Mouse (Mus musculus): ENCODE data around the gene Tmem269. TPM values are rescaled to one million over a fixed set of nuclear protein-coding genes. Genes with fewer than 3 reads are reported as not detected.

Gene Tmem269
- total RNA-seq, 1 experiment = not detected

- Histone ChIP-seq H3K4me3 (ENCODE audit: insufficient read depth in 1 of 2, low read depth in 1 of 2, low read length in 2 of 2, poor library complexity in 1 of 2, severe bottlenecking in 1 of 2) (peak overlapping the region; percentile 95 to 98), H3K9ac (ENCODE audit: insufficient read depth, low read depth, low read length, poor library complexity, severe bottlenecking) (peak overlapping the region; percentile 78), H3K27ac (ENCODE audit: insufficient read depth, low read depth, low read length, poor library complexity, severe bottlenecking) (no peak overlapping the region), H3K9me3 (ENCODE audit: control insufficient read depth, insufficient read depth, low read depth, low read length) (no peaks in the 10 kb centered on the region), H3K4me1 (ENCODE audit: control insufficient read depth in 2 of 2, insufficient read depth in 2 of 2, low read length in 2 of 2, poor library complexity in 1 of 2) (peaks cover 2% of the 10 kb centered on the region in 2 experiments; a peak in 2 of 4 replicates), H3K36me3 (ENCODE audit: control insufficient read depth, insufficient read depth, low read length, poor library complexity, severe bottlenecking) (no peaks in the 10 kb centered on the region; the same call in 1 of the 2 replicates)
- TF ChIP-seq ZC3H11A (IDR thresholded peaks at IDR 0.05; ENCODE audit: borderline replicate concordance, low read depth, low read length) (no peak), ZNF384 (IDR thresholded peaks at IDR 0.05; ENCODE audit: low read depth, low read length) (peak; percentile 65; the same call in 1 of the 2 replicates)
- in situ Hi-C loops (cut with MboI; ENCODE audit: low sequenced_read_pairs in 2 of 2, unreplicated experiment in 2 of 2) = no loop called here
- DNase-seq (ENCODE audit: low read depth, low spot score) = no peak
Measured at GRCm38 (mm10) chr4:119195582-119196320, 22.3 kb downstream of the Tmem269 start.

DNA sequence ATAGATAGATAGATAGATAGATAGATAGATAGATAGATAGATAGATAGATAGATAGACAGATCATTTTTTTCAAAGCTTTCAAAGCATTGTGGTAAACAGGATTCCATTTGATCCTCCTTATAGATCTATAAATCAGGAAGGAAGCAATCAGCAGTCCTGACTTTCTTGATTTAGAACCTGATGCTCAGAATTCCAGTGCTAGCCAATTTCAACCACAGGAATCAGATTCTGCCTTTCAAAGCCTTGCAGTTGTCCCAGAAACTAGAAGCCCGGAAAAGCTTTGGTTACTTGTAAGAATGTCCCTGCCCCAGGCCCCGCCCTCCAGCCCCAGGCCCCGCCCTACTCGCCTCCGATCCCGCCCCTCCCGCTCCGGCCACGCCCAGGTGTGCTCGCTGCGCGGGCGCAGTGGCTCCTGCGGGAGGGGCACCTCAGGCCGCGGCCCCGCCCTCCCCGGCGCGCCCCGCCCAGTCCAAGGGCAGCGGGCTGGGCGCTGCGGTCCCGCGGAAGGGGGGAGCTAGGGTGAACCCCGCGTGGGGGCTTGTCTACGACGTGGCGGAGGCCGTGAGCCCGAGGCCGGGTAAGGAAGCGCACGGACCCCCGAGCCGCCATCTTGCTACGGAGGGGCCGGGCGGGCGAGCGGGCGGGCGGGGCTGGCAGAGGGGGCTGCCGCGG, 23.0 kb downstream of the Tmem269 start, which contains the start of gene Svbp:
Gene Svbp, plus strand, starts transcription at position 398 of the 673 bp plus-strand sequence.
- in situ Hi-C loops (cut with MboI; ENCODE audit: low sequenced_read_pairs in 2 of 2, unreplicated experiment in 2 of 2) = no loop called here
- Histone ChIP-seq H3K4me1 (ENCODE audit: control insufficient read depth in 2 of 2, insufficient read depth in 2 of 2, low read length in 2 of 2, poor library complexity in 1 of 2) (peaks cover 2% of the 10 kb centered on the region in 2 experiments; a peak in 2 of 4 replicates), H3K27ac (ENCODE audit: insufficient read depth, low read depth, low read length, poor library complexity, severe bottlenecking) (no peak within 1 kb of the TSS), H3K4me3 (ENCODE audit: insufficient read depth in 1 of 2, low read depth in 1 of 2, low read length in 2 of 2, poor library complexity in 1 of 2, severe bottlenecking in 1 of 2) (peak within 1 kb of the TSS; percentile 95 to 98), H3K36me3 (ENCODE audit: control insufficient read depth, insufficient read depth, low read length, poor library complexity, severe bottlenecking) (no peaks in the 10 kb centered on the region), H3K9ac (ENCODE audit: insufficient read depth, low read depth, low read length, poor library complexity, severe bottlenecking) (peak within 1 kb of the TSS; percentile 78), H3K9me3 (ENCODE audit: control insufficient read depth, insufficient read depth, low read depth, low read length) (no peaks in the 10 kb centered on the region)
- no peak for TF ChIP-seq HCFC1 (IDR thresholded peaks at IDR 0.05; ENCODE audit: borderline replicate concordance, insufficient read depth, low read length)
- no peak for TF ChIP-seq CHD2 (IDR thresholded peaks at IDR 0.05; ENCODE audit: low read depth, low read length)
- TF ChIP-seq ZNF384 (IDR thresholded peaks at IDR 0.05; ENCODE audit: low read depth, low read length) = no peak
- no peak for TF ChIP-seq ZC3H11A (IDR thresholded peaks at IDR 0.05; ENCODE audit: borderline replicate concordance, low read depth, low read length)
- TF ChIP-seq MAFK (IDR thresholded peaks at IDR 0.05; ENCODE audit: insufficient read depth, low read depth, low read length) = no peak
- DNase-seq (ENCODE audit: low read depth, low spot score) = peak; percentile 68

GRCm38 (mm10) chr4:119192757-119193156, 25.3 kb downstream of the Tmem269 start:
- TF ChIP-seq CHD2 (IDR thresholded peaks at IDR 0.05; ENCODE audit: low read depth, low read length) (no peak), ZNF384 (IDR thresholded peaks at IDR 0.05; ENCODE audit: low read depth, low read length) (no peak), MAFK (IDR thresholded peaks at IDR 0.05; ENCODE audit: insufficient read depth, low read depth, low read length) (no peak), ZC3H11A (IDR thresholded peaks at IDR 0.05; ENCODE audit: borderline replicate concordance, low read depth, low read length) (no peak), HCFC1 (IDR thresholded peaks at IDR 0.05; ENCODE audit: borderline replicate concordance, insufficient read depth, low read length) (no peak)
- DNase-seq (ENCODE audit: low read depth, low spot score) = no peak
- Histone ChIP-seq H3K9me3 (ENCODE audit: control insufficient read depth, insufficient read depth, low read depth, low read length) (no peaks in the 10 kb centered on the region), H3K4me3 (ENCODE audit: insufficient read depth in 1 of 2, low read depth in 1 of 2, low read length in 2 of 2, poor library complexity in 1 of 2, severe bottlenecking in 1 of 2) (no peak overlapping the region), H3K27ac (ENCODE audit: insufficient read depth, low read depth, low read length, poor library complexity, severe bottlenecking) (no peak overlapping the region), H3K9ac (ENCODE audit: insufficient read depth, low read depth, low read length, poor library complexity, severe bottlenecking) (no peak overlapping the region), H3K36me3 (ENCODE audit: control insufficient read depth, insufficient read depth, low read length, poor library complexity, severe bottlenecking) (no peaks in the 10 kb centered on the region), H3K4me1 (ENCODE audit: control insufficient read depth in 2 of 2, insufficient read depth in 2 of 2, low read length in 2 of 2, poor library complexity in 1 of 2) (peaks cover 2% of the 10 kb centered on the region in 2 experiments; a peak in 2 of 4 replicates)
- in situ Hi-C loops (cut with MboI; ENCODE audit: low sequenced_read_pairs in 2 of 2, unreplicated experiment in 2 of 2) = no loop called here

DNA sequence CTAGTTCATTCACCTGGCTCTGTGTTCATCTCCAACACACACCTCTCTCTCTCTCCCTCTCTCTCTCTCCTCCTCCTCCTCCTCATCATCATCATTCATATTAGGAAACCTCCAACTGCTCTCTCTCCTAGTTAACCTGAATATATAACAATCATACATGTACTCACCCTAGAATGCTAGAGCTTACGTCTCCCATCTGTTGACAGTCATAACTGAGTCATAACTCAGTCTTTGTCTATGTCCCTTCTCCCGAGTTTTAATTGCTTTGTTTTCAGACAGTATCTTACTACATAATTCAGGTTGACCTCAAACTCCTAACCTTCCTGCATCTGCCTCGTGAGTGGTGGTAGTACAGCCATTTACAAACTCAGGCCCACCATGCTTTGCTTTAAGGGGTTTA, 26.7 kb downstream of the Tmem269 start:
- no peak overlapping the region for H3K4me3 ChIP-seq (ENCODE audit: insufficient read depth in 1 of 2, low read depth in 1 of 2, low read length in 2 of 2, poor library complexity in 1 of 2, severe bottlenecking in 1 of 2)
- no peaks in the 10 kb centered on the region for H3K36me3 ChIP-seq (ENCODE audit: control insufficient read depth, insufficient read depth, low read length, poor library complexity, severe bottlenecking)
- TF ChIP-seq CHD2 (IDR thresholded peaks at IDR 0.05; ENCODE audit: low read depth, low read length) (no peak), HCFC1 (IDR thresholded peaks at IDR 0.05; ENCODE audit: borderline replicate concordance, insufficient read depth, low read length) (no peak), MAFK (IDR thresholded peaks at IDR 0.05; ENCODE audit: insufficient read depth, low read depth, low read length) (no peak), ZC3H11A (IDR thresholded peaks at IDR 0.05; ENCODE audit: borderline replicate concordance, low read depth, low read length) (no peak), ZNF384 (IDR thresholded peaks at IDR 0.05; ENCODE audit: low read depth, low read length) (no peak)
- in situ Hi-C loops (cut with MboI; ENCODE audit: low sequenced_read_pairs in 2 of 2, unreplicated experiment in 2 of 2) = no loop called here
- no peaks in the 10 kb centered on the region for H3K9me3 ChIP-seq (ENCODE audit: control insufficient read depth, insufficient read depth, low read depth, low read length)
- H3K4me1 ChIP-seq (ENCODE audit: control insufficient read depth in 2 of 2, insufficient read depth in 2 of 2, low read length in 2 of 2, poor library complexity in 1 of 2) = peaks cover 2% of the 10 kb centered on the region in 2 experiments; a peak in 2 of 4 replicates
- no peak for DNase-seq (ENCODE audit: low read depth, low spot score)
- no peak overlapping the region for H3K27ac ChIP-seq (ENCODE audit: insufficient read depth, low read depth, low read length, poor library complexity, severe bottlenecking)
- H3K9ac ChIP-seq (ENCODE audit: insufficient read depth, low read depth, low read length, poor library complexity, severe bottlenecking) = no peak overlapping the region

Data from ES-E14 (cell line).